Mouse (Mus musculus) neural tube, embryonic 12.5 days (tissue): ENCODE data around the gene Ppif. TPM values are rescaled to one million over a fixed set of nuclear protein-coding genes. Genes with fewer than 3 reads are reported as not detected.

Experiments used
- ATAC-seq: fragments of 200-750 bp; cut with Nextera tagmentation; 2 replicates; pipeline ENCODE4 v1.8.0; 2017; ENCODE audit warnings: low read depth, mild to moderate bottlenecking, moderate TSS enrichment, moderate library complexity; ENCODE audit not compliant: low FRiP score
- H3K27ac ChIP-seq: fragments of 300-500 bp; sonication (generic); 2 replicates; pipeline ENCODE4 v1.5.1; 2016
- H3K27me3 ChIP-seq: fragments of 300-500 bp; sonication (generic); replicated peaks from 2 replicates; pipeline ENCODE4 v1.6.1; 2016; ENCODE audit warnings: mild to moderate bottlenecking
- H3K36me3 ChIP-seq: fragments of 300-500 bp; sonication (generic); 2 replicates; pipeline ENCODE4 v1.6.1; 2016; ENCODE audit warnings: mild to moderate bottlenecking
- H3K4me1 ChIP-seq: fragments of 300-500 bp; sonication (generic); 2 replicates; pipeline ENCODE4 v1.6.1; 2016
- H3K4me2 ChIP-seq: fragments of 300-500 bp; sonication (generic); replicated peaks from 2 replicates; pipeline ENCODE4 v1.6.1; 2016; ENCODE audit warnings: mild to moderate bottlenecking
- H3K4me3 ChIP-seq: fragments of 300-500 bp; sonication (generic); 2 replicates; pipeline ENCODE4 v1.5.1; 2016
- H3K9ac ChIP-seq: fragments of 300-500 bp; sonication (generic); 2 replicates; pipeline ENCODE4 v1.6.1; 2016; ENCODE audit warnings: mild to moderate bottlenecking
- H3K9me3 ChIP-seq: fragments of 300-500 bp; sonication (generic); 2 replicates; pipeline ENCODE4 v1.6.1; 2016; ENCODE audit warnings: mild to moderate bottlenecking
- WGBS: fragments of 180-500 bp; shearing (Covaris S2); methylation state at CpG from one replicate; pipeline ENCODE4 v1.1.7; 2016; 5-methylcytosine and 5-hydroxymethylcytosine counted together
- polyA plus RNA-seq: library from polyadenylated mRNA; unstranded; fragments of >200 nt; fragmentation: Nextera tagmentation; extraction: Ambion mirVana; gene quantifications from 2 replicates; pipeline ENCODE4 v1.2.1, GENCODE M21; 2016

The Ppif gene
- polyA plus RNA-seq, result 23.9 and 24.7 TPM in 2 replicates

GRCm38 (mm10) chr14:25693888-25694568, at the start of gene Ppif:
Gene Ppif (plus strand): TSS chr14:25694154.
- Histone ChIP-seq H3K27me3 (no peaks in the 10 kb centered on the region), H3K4me1 (peaks cover 20% of the 10 kb centered on the region), H3K36me3 (peaks cover 26% of the 10 kb centered on the region), H3K9me3 (no peaks in the 10 kb centered on the region), H3K27ac (no peak within 1 kb of the TSS), H3K4me2 (peak within 1 kb of the TSS; percentile 78), H3K4me3 (peak within 1 kb of the TSS; percentile 85), H3K9ac (peak within 1 kb of the TSS; percentile 80)
- peak; percentile 89 for ATAC-seq
- WGBS, result under 1% methylated on average over 70 of the region's 70 CpGs

DNA sequence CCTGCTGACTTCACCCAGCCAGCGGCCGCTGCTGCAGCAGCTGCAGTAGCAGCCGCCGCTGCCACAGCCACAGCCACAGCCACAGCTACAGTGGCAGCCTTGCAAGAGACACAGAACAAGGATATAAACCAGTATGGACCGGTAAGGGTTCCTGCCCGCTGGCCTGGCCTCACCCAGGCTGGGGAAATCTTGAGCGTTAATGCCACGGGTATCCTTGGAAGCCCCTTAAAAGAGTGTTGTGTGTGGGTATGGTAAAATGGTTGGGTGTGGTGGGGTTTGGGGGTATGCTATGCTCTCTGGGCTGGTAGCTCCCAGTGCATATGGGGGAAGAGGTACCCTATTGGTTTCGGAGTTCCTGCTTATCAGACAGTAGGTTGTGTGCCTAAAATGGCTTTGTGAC, 48.2 kb upstream of the Ppif start:
- Histone ChIP-seq H3K4me3 (no peak overlapping the region), H3K27me3 (no peaks in the 10 kb centered on the region), H3K9me3 (no peaks in the 10 kb centered on the region), H3K9ac (no peak overlapping the region), H3K4me1 (peaks cover 1% of the 10 kb centered on the region; the same call in 1 of the 2 replicates), H3K4me2 (no peak overlapping the region), H3K27ac (no peak overlapping the region), H3K36me3 (peaks cover 87% of the 10 kb centered on the region)
- ATAC-seq, result no peak
- WGBS, result 90% methylated on average over 9 of the region's 9 CpGs

DNA sequence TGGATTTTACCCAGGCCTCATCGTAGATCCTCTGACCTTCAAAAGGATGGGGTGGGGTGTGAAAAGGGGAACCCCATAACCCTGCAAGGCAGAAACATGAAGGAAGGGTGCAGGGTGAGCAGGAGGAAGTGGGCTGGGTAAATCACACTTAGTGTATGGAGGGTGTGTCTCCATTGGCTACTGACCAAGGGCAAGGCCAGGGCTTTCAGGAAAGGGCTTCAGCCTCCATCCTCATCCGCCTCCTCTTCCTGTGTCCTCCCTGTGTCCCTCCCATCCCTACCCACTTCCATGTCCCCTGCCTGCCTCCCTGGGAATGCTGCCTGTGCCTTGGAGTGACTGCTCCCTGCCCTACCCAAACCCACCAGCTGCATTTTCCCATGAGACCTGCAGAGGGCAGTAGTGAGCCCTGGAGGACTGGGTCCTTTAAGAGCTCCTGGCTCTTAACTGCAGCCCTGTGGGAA, 47.8 kb upstream of the Ppif start:
- no peak for ATAC-seq
- no peak overlapping the region for H3K9ac ChIP-seq
- no peak overlapping the region for H3K27ac ChIP-seq
- H3K4me1 ChIP-seq, result no peaks in the 10 kb centered on the region; the same call in 1 of the 2 replicates
- WGBS, result 91% methylated on average over 2 of the region's 2 CpGs
- H3K27me3 ChIP-seq, result no peaks in the 10 kb centered on the region
- no peaks in the 10 kb centered on the region for H3K9me3 ChIP-seq
- H3K4me2 ChIP-seq, result no peak overlapping the region
- H3K4me3 ChIP-seq, result no peak overlapping the region
- H3K36me3 ChIP-seq, result peaks cover 89% of the 10 kb centered on the region

GRCm38 (mm10) chr14:25651131-25651530, 42.8 kb upstream of the Ppif start:
- H3K9ac ChIP-seq, result no peak overlapping the region
- no peaks in the 10 kb centered on the region for H3K9me3 ChIP-seq
- ATAC-seq, result no peak
- WGBS, result 98% methylated on average over 4 of the region's 4 CpGs
- H3K27ac ChIP-seq, result no peak overlapping the region
- H3K27me3 ChIP-seq, result no peaks in the 10 kb centered on the region
- no peak overlapping the region for H3K4me2 ChIP-seq
- no peaks in the 10 kb centered on the region for H3K4me1 ChIP-seq
- no peak overlapping the region for H3K4me3 ChIP-seq
- H3K36me3 ChIP-seq, result peaks cover 99% of the 10 kb centered on the region

DNA sequence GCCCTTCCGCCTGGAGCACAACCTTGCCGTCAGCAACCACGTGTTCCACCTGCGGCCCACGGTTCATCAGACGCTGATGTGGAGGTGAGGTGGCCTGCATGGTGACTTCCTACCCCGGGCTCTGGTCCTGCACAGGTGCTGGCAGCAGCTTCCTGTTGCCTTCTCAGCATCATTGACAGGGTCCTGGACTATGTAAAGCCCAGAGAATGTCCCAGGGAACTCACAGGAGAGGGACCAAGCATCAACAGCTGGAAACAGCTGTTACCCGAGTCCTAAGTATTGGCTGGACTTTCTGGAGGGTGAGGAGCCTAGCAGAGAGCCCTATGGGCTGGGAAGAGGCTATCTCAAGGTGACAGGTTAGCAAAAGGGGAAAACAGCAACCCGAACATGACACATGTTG, 42.0 kb upstream of the Ppif start:
- peaks cover 99% of the 10 kb centered on the region for H3K36me3 ChIP-seq
- no peak for ATAC-seq
- WGBS, result 92% methylated on average over 9 of the region's 9 CpGs

GRCm38 (mm10) chr14:25654401-25655197, 39.4 kb upstream of the Ppif start:
- no peak overlapping the region for H3K4me2 ChIP-seq
- no peak overlapping the region for H3K9ac ChIP-seq
- H3K9me3 ChIP-seq, result no peaks in the 10 kb centered on the region
- no peak for ATAC-seq
- peaks cover 99% of the 10 kb centered on the region for H3K36me3 ChIP-seq
- H3K4me3 ChIP-seq, result no peak overlapping the region
- no peak overlapping the region for H3K27ac ChIP-seq
- H3K4me1 ChIP-seq, result no peaks in the 10 kb centered on the region
- 94% methylated on average over 14 of the region's 14 CpGs for WGBS
- H3K27me3 ChIP-seq, result no peaks in the 10 kb centered on the region

More for the DNA sequence above, 42.0 kb upstream of the Ppif start:
- Histone ChIP-seq H3K4me2 (no peak overlapping the region), H3K27ac (no peak overlapping the region), H3K4me3 (no peak overlapping the region), H3K27me3 (no peaks in the 10 kb centered on the region), H3K9ac (no peak overlapping the region), H3K9me3 (no peaks in the 10 kb centered on the region), H3K4me1 (no peaks in the 10 kb centered on the region)

- peaks cover 97% of the 10 kb centered on the region for H3K36me3 ChIP-seq
- H3K4me3 ChIP-seq, result no peak overlapping the region
- ATAC-seq, result no peak
- H3K4me2 ChIP-seq, result no peak overlapping the region
- 69% methylated on average over 11 of the region's 11 CpGs for WGBS
- H3K9ac ChIP-seq, result no peak overlapping the region
- H3K27me3 ChIP-seq, result no peaks in the 10 kb centered on the region
- no peaks in the 10 kb centered on the region; the same call in 1 of the 2 replicates for H3K4me1 ChIP-seq
- no peak overlapping the region for H3K27ac ChIP-seq
- no peaks in the 10 kb centered on the region for H3K9me3 ChIP-seq
Measured at GRCm38 (mm10) chr14:25660661-25661060, 33.3 kb upstream of the Ppif start.

GRCm38 (mm10) chr14:25661185-25661920, 32.6 kb upstream of the Ppif start:
- 78% methylated on average over 17 of the region's 17 CpGs for WGBS
- H3K27me3 ChIP-seq, result no peaks in the 10 kb centered on the region
- no peak for ATAC-seq
- no peaks in the 10 kb centered on the region; the same call in 1 of the 2 replicates for H3K4me1 ChIP-seq
- H3K4me2 ChIP-seq, result no peak overlapping the region
- no peak overlapping the region for H3K4me3 ChIP-seq
- no peak overlapping the region for H3K27ac ChIP-seq
- H3K36me3 ChIP-seq, result peaks cover 97% of the 10 kb centered on the region
- no peak overlapping the region for H3K9ac ChIP-seq
- no peaks in the 10 kb centered on the region for H3K9me3 ChIP-seq

DNA sequence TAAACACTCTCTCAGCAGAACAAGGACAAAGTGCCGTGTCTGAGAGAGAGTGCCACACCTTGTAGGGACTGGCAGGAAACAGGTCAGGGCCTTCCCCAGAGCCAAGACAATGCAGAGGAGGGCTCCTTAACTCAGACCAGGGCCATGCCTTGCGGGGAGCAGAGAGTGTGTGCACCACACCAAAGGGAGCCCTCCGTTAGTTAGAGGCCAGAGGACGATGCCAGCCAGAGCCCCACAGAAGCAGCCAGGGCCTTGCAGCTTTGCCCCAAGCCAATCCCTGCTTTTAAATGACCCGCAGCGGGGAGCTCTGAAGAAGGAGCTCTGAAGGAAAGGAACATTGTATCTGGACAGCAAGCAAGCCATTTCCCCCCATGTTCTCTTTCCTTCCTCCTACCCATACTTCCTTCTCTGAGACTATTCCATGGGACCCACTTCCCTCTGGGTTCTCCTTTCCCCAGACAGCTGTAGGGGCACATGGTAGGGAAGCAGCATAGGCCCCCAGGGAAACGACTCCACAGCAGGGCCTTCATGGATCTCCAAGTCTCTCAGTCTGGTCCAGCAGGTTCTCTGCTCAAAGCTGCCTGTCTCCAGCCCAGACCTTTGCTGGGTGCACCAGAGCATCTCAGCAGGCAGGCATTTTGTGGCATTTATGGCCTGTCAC, 30.2 kb upstream of the Ppif start:
- no peaks in the 10 kb centered on the region for H3K9me3 ChIP-seq
- H3K9ac ChIP-seq, result no peak overlapping the region
- no peaks in the 10 kb centered on the region for H3K27me3 ChIP-seq
- WGBS, result 80% methylated on average over 7 of the region's 7 CpGs
- ATAC-seq, result no peak
- no peaks in the 10 kb centered on the region; the same call in 1 of the 2 replicates for H3K4me1 ChIP-seq
- H3K36me3 ChIP-seq, result peaks cover 72% of the 10 kb centered on the region
- no peak overlapping the region for H3K27ac ChIP-seq
- no peak overlapping the region for H3K4me3 ChIP-seq
- no peak overlapping the region for H3K4me2 ChIP-seq

DNA sequence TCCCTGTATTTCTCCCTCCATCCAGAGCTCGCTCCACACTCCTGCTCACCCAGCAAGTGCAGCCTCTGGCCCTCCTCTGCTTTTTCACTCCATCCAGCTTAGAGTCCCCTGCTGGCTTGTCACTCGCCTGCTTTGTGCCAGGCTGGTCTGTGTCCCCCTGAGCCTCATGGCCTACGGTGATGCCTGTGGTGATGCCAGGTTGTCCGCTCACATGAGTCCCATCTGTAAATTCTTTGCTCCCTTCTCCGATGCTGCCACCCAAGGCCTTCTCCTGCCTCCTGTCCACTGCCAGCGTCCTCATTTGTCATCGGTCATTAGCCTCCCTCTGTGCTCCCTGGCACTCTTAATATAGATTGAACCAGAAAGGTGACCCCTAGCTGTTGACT, 29.7 kb upstream of the Ppif start:
- Histone ChIP-seq H3K27ac (no peak overlapping the region), H3K36me3 (peaks cover 71% of the 10 kb centered on the region), H3K4me3 (no peak overlapping the region), H3K4me1 (no peaks in the 10 kb centered on the region; the same call in 1 of the 2 replicates), H3K9me3 (no peaks in the 10 kb centered on the region), H3K4me2 (no peak overlapping the region), H3K27me3 (no peaks in the 10 kb centered on the region), H3K9ac (no peak overlapping the region)
- ATAC-seq, result no peak
- WGBS, result 66% methylated on average over 7 of the region's 7 CpGs

- no peak overlapping the region for H3K4me3 ChIP-seq
- peaks cover 59% of the 10 kb centered on the region for H3K36me3 ChIP-seq
- H3K9me3 ChIP-seq, result no peaks in the 10 kb centered on the region
- no peaks in the 10 kb centered on the region for H3K27me3 ChIP-seq
- no peak overlapping the region for H3K9ac ChIP-seq
- ATAC-seq, result no peak
- H3K27ac ChIP-seq, result no peak overlapping the region
- no peak overlapping the region for H3K4me2 ChIP-seq
- 74% methylated on average over 19 of the region's 19 CpGs for WGBS
- H3K4me1 ChIP-seq, result no peaks in the 10 kb centered on the region; the same call in 1 of the 2 replicates
Measured at GRCm38 (mm10) chr14:25665314-25665970, 28.5 kb upstream of the Ppif start.
